Mouse (Mus musculus) left cerebral cortex, adult 2 months (tissue): ENCODE measurements around the gene Myl12a. TPM values are rescaled to one million over a fixed set of nuclear protein-coding genes. Genes with fewer than 3 reads are reported as not detected.

Experiments
- DNase-seq, 2 experiments: peaks; one replicate each; pipeline ENCODE4 v3.0.0; 2021 to 2022; ENCODE audit warnings: low spot score in 2 of 2, mixed read lengths in 1 of 2; ENCODE audit errors: extremely low spot score in 1 of 2
- H3K27ac ChIP-seq: fragments of 200-600 bp; 2 replicates; pipeline ENCODE4 v1.8.1; 2022
- H3K4me3 ChIP-seq: fragments of 200-600 bp; 2 replicates; pipeline ENCODE4 v1.8.1; 2022
- CTCF ChIP-seq: fragments of 200-600 bp; IDR thresholded peaks from 2 replicates; pipeline ENCODE4 v1.8.1; 2022; ENCODE audit warnings: antibody characterized with exemption, mild to moderate bottlenecking, moderate library complexity
- intact Hi-C: fragments of 180-260 bp; cut with DNase I; formaldehyde crosslinking; loops from one replicate; pipeline ENCODE4 v1.15.1; 2025
- total RNA-seq, 2 experiments: library from RNA; stranded (reverse); gene quantifications; 2 replicates each; pipeline ENCODE4 v1.2.3; 2021

Myl12a gene
- total RNA-seq, 2 experiments from 2014 or later = 39.0 to 43.4 TPM

DNA sequence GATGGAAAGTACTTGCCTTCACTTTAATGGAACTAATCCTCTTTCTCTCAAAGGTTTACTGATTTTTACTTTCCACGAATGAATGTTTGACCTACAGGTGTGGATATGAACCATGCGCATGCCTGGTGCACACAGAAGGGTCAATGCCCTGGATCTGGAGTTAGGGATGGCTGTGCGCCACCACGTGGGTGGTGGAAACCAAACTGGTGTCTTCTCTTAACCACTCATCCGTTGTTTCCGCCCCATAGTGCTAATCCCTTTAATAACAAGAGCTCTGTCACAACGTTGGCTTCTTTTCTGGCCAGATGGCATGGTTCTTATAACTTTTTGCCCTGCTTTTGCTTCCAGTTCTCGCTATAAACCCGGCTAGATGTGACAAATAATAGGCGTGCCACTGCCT lies 51.4 kb downstream of the Myl12a start:
- H3K27ac ChIP-seq = no peak overlapping the region
- H3K4me3 ChIP-seq = no peak overlapping the region
- TF ChIP-seq CTCF = no peak
- no peak for DNase-seq
- intact Hi-C loops = no loop called here

DNA sequence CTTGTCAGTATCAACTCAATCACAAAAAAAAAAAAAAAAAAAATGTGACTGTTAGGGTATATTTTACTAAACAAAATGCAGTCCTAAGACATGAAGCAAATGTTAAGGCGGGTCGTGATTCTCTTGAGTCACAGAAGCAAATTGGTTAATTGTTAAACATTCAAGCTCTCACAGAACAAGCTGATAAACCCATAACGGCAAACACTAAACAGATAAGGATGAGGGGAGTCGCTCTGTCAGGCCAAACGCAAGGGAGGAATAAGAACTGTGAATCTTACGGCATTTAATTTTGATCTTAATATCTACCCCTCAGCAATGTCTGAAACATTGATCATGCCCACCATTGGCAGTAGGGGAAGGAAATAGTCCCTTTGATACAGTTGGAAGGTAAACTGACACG lies 53.5 kb downstream of the Myl12a start:
- H3K27ac ChIP-seq = no peak overlapping the region
- TF ChIP-seq CTCF = no peak
- DNase-seq = no peak
- intact Hi-C loops = no loop called here
- H3K4me3 ChIP-seq = no peak overlapping the region

DNA sequence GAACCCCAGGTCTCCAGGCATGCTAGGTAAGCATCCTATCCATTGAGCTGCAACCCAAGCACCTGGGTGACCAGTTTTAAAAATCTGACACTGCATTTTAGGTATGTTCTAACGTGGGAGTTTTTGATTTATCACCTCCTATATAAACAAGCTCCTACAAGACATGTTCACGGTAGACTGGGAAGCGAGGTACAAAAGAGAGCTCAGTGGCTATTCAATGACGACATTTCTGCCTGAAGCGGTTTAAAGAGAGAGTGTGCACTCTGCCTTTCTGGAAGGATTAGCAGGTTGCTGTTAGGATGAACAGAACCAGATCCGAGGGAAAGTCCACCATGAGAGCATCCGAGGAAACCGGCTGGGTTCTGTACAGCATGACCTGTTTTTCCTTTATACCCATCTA lies 54.0 kb downstream of the Myl12a start:
- no peak for TF ChIP-seq CTCF
- Histone ChIP-seq H3K27ac (no peak overlapping the region), H3K4me3 (no peak overlapping the region)
- intact Hi-C loops = no loop called here
- no peak for DNase-seq

DNA sequence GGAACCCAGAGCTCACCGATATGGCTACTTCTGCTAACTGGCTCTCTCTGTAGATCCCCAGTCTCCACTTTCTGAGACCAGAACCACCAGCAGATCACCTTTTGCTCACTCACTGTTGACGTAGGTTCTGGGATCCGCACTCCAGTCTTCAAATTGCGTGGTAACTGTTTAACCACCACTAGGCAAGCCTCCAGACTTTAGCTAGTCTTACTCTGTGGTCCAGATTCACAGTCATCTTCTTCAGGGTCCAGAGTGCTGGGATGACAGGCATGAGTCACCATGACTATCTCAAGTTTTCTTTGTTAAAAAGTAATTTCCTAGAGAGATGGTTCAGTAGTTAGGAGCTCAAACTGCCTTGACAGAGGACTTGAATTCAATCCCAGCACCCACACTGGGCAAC lies 58.9 kb downstream of the Myl12a start:
- no peak for DNase-seq
- intact Hi-C loops = no loop called here

More for the DNA sequence above, 58.9 kb downstream of the Myl12a start:
- no peak for TF ChIP-seq CTCF
- Histone ChIP-seq H3K27ac (no peak overlapping the region), H3K4me3 (no peak overlapping the region)

Other genes with a start within 250 kb of the Myl12a start
- 1 to 10 TPM; 1.5 to 1.6 TPM for gene Tgif1, start 149.3 kb downstream of the Myl12a start, total RNA-seq
- 1 to 10 TPM; 1.6 to 2.2 TPM for gene Myom1, start 245 bp downstream of the Myl12a start, total RNA-seq
- 10 to 100 TPM; 85.2 to 86.5 TPM for gene Lpin2, start 179.7 kb upstream of the Myl12a start, total RNA-seq